Mouse (Mus musculus) MEL (cell line): ENCODE results near the gene Olfr1185-ps1. TPM values are rescaled to one million over a fixed set of nuclear protein-coding genes. Genes with fewer than 3 reads are reported as not detected.
"Not testable (repeated sequence)": the region's sequence is repeated elsewhere in the genome, so short reads cannot be mapped to it uniquely, and the experiment has no call there.

Source experiments
- DNase-seq: peaks from one replicate; pipeline ENCODE4 v3.0.0; 2011; ENCODE audit warnings: low read depth, low spot score
- H3K27ac ChIP-seq: 2 replicates; pipeline ENCODE4 v1.5.1; 2012; ENCODE audit warnings: low read depth, mild to moderate bottlenecking, control low read depth, low read length, moderate library complexity; ENCODE audit not compliant: control insufficient read depth
- H3K27me3 ChIP-seq, 2 experiments: fragments of 150-350 bp in 1 of 2; sonication (generic) in 1 of 2; 2 replicates each; pipeline ENCODE4 v1.6.1; 2012; ENCODE audit warnings: low read length in 2 of 2, mild to moderate bottlenecking in 2 of 2, improper control_type of control experiment in 1 of 2, moderate library complexity in 1 of 2; ENCODE audit not compliant: insufficient read depth in 2 of 2, control insufficient read depth in 1 of 2
- H3K36me3 ChIP-seq, 2 experiments: 2 replicates each; pipeline ENCODE4 v1.6.1; 2012 to 2014; ENCODE audit warnings: low read length in 2 of 2, improper control_type of control experiment in 1 of 2, inconsistent platforms in 1 of 2, mild to moderate bottlenecking in 1 of 2; ENCODE audit not compliant: insufficient read depth in 2 of 2, control insufficient read depth in 1 of 2
- H3K4me1 ChIP-seq, 2 experiments: fragments of 150-350 bp in 1 of 2; sonication (generic) in 1 of 2; 2 replicates each; pipeline ENCODE4 v1.6.1; 2012; ENCODE audit warnings: low read length in 2 of 2, improper control_type of control experiment in 1 of 2, mild to moderate bottlenecking in 1 of 2; ENCODE audit not compliant: insufficient read depth in 2 of 2, control insufficient read depth in 1 of 2
- H3K4me3 ChIP-seq, 2 experiments: fragments of 150-350 bp in 1 of 2; sonication (generic) in 1 of 2; 2 replicates each; pipeline ENCODE4 v1.5.1; 2012; ENCODE audit warnings: low read depth in 2 of 2, low read length in 2 of 2, mild to moderate bottlenecking in 2 of 2, moderate library complexity in 2 of 2, control low read depth in 1 of 2, improper control_type of control experiment in 1 of 2; ENCODE audit not compliant: control insufficient read depth in 1 of 2, insufficient read depth in 1 of 2
- H3K79me2 ChIP-seq: 2 replicates; pipeline ENCODE4 v1.6.1; 2012; ENCODE audit warnings: mild to moderate bottlenecking, low read length, moderate library complexity; ENCODE audit not compliant: control insufficient read depth, poor library complexity, insufficient read depth
- H3K9ac ChIP-seq: 2 replicates; pipeline ENCODE4 v1.6.1; 2012; ENCODE audit warnings: low read depth, mild to moderate bottlenecking, control low read depth, low read length, moderate library complexity; ENCODE audit not compliant: control insufficient read depth, poor library complexity, severe bottlenecking
- H3K9me3 ChIP-seq: fragments of 150-350 bp; sonication (generic); replicated peaks from 2 replicates; pipeline ENCODE4 v1.6.1; 2012; ENCODE audit warnings: mild to moderate bottlenecking, low read length, improper control_type of control experiment, moderate library complexity; ENCODE audit not compliant: insufficient read depth
- CHD1 ChIP-seq: IDR thresholded peaks from 2 replicates; pipeline ENCODE4 v1.6.1; 2012; ENCODE audit warnings: low read depth, mild to moderate bottlenecking, inconsistent platforms, low read length, improper control_type of control experiment
- ELF1 ChIP-seq: IDR thresholded peaks from 2 replicates; pipeline ENCODE4 v1.6.1; 2014; ENCODE audit warnings: low read depth, mild to moderate bottlenecking, inconsistent platforms, low read length, improper control_type of control experiment, moderate library complexity
- MAX ChIP-seq: IDR thresholded peaks from 2 replicates; pipeline ENCODE4 v1.6.1; 2011; ENCODE audit warnings: low read length, improper control_type of control experiment
- MXI1 ChIP-seq: IDR thresholded peaks from 2 replicates; pipeline ENCODE4 v1.6.1; 2011; ENCODE audit warnings: mild to moderate bottlenecking, low read depth, low read length, improper control_type of control experiment
- MYC ChIP-seq: IDR thresholded peaks from 2 replicates; pipeline ENCODE4 v1.6.1; 2011; ENCODE audit warnings: low read depth, mild to moderate bottlenecking, low read length, improper control_type of control experiment, moderate library complexity
- POLR2A ChIP-seq, 2 experiments: IDR thresholded peaks; 2 replicates each; pipeline ENCODE4 v1.6.1; 2011 to 2012; ENCODE audit warnings: low read length in 2 of 2, mild to moderate bottlenecking in 2 of 2, control low read depth in 1 of 2, improper control_type of control experiment in 1 of 2, low read depth in 1 of 2, moderate library complexity in 1 of 2; ENCODE audit not compliant: control insufficient read depth in 1 of 2, insufficient read depth in 1 of 2, poor library complexity in 1 of 2
- POLR2AphosphoS2 ChIP-seq: IDR thresholded peaks from 2 replicates; pipeline ENCODE4 v1.6.1; 2011; ENCODE audit warnings: low read length, improper control_type of control experiment
- RAD21 ChIP-seq: IDR thresholded peaks from 2 replicates; pipeline ENCODE4 v1.6.1; 2011; ENCODE audit warnings: mild to moderate bottlenecking, low read depth, low read length, improper control_type of control experiment
- SIN3A ChIP-seq: IDR thresholded peaks from 2 replicates; pipeline ENCODE4 v1.6.1; 2012; ENCODE audit warnings: low read length, improper control_type of control experiment, inconsistent platforms
- SMC3 ChIP-seq: IDR thresholded peaks from 2 replicates; pipeline ENCODE4 v1.6.1; 2011; ENCODE audit warnings: low read depth, low read length, improper control_type of control experiment
- USF2 ChIP-seq, 2 experiments: IDR thresholded peaks; 2 replicates each; pipeline ENCODE4 v1.6.1; 2011 to 2012; ENCODE audit warnings: improper control_type of control experiment in 2 of 2, low read length in 2 of 2, borderline replicate concordance in 1 of 2, inconsistent platforms in 1 of 2, low read depth in 1 of 2, mild to moderate bottlenecking in 1 of 2; ENCODE audit not compliant: insufficient read depth in 1 of 2
- ZNF384 ChIP-seq: IDR thresholded peaks from 2 replicates; pipeline ENCODE4 v1.6.1; 2012; ENCODE audit warnings: low read depth, mild to moderate bottlenecking, inconsistent platforms, low read length, improper control_type of control experiment
- polyA plus RNA-seq, 2 experiments: library from polyadenylated mRNA; stranded (reverse) in 1 of 2; unstranded in 1 of 2; fragments of >175 nt in 1 of 2; fragments of >200 nt in 1 of 2; gene quantifications; 2 replicates each; pipeline versions ENCODE4 v1.2.1 to v1.2.4; 2012; ENCODE audit warnings: low replicate concordance in 2 of 2, low read depth in 1 of 2; ENCODE audit not compliant: insufficient read length in 2 of 2, insufficient read depth in 1 of 2, missing spikeins in 1 of 2
- total RNA-seq: library from RNA; depleted of rRNA; stranded (reverse); fragments of 300-350 nt; gene quantifications from 2 replicates; pipeline ENCODE4 v1.2.3, GENCODE M21; 2012; rRNA removed

The Olfr1185-ps1 gene
- not detected in 2 replicates for total RNA-seq
- not detected for polyA plus RNA-seq

- H3K9me3 ChIP-seq, result no peaks in the 10 kb centered on the region
- no peaks in the 10 kb centered on the region for H3K79me2 ChIP-seq
- no peaks in the 10 kb centered on the region for H3K36me3 ChIP-seq
- no peak for DNase-seq
- no peak within 1 kb of the TSS for H3K27ac ChIP-seq
- H3K4me3 ChIP-seq, result no peak within 1 kb of the TSS
- H3K27me3 ChIP-seq, result no peaks in the 10 kb centered on the region
- H3K4me1 ChIP-seq, result no peaks in the 10 kb centered on the region
- TF ChIP-seq CHD1 (no peak), RAD21 (no peak), SMC3 (no peak), MXI1 (no peak), ELF1 (no peak), ZNF384 (no peak), POLR2A (IDR thresholded peaks at IDR 0.05; ENCODE audit: control insufficient read depth in 1 of 2, insufficient read depth in 1 of 2, low read depth in 1 of 2, low read length in 2 of 2, poor library complexity in 1 of 2) (no peak), POLR2AphosphoS2 (no peak), MYC (no peak), MAX (no peak)
- H3K9ac ChIP-seq, result no peak within 1 kb of the TSS
These were observed at the start of gene Olfr1185-ps1 for GRCm38 (mm10) chr2:88493020-88493419. Gene Olfr1185-ps1, plus strand, starts transcription at chr2:88493320.

- Histone ChIP-seq H3K4me3 (no peak within 1 kb of the TSS), H3K27me3 (no peaks in the 10 kb centered on the region), H3K36me3 (no peaks in the 10 kb centered on the region), H3K79me2 (no peaks in the 10 kb centered on the region), H3K9ac (no peak within 1 kb of the TSS), H3K27ac (no peak within 1 kb of the TSS), H3K9me3 (no peaks in the 10 kb centered on the region), H3K4me1 (no peaks in the 10 kb centered on the region)
- no peak for DNase-seq
- TF ChIP-seq USF2 (IDR thresholded peaks at IDR 0.05; ENCODE audit: borderline replicate concordance in 1 of 2, insufficient read depth in 1 of 2, low read depth in 1 of 2, low read length in 2 of 2), result no peak
- TF ChIP-seq SIN3A, result no peak
These were observed 44.1 kb upstream of the Olfr1185-ps1 start, which contains the start of gene Gm13757 for GRCm38 (mm10) chr2:88449031-88449430. Gene Gm13757, minus strand, starts transcription at chr2:88449131.

DNA sequence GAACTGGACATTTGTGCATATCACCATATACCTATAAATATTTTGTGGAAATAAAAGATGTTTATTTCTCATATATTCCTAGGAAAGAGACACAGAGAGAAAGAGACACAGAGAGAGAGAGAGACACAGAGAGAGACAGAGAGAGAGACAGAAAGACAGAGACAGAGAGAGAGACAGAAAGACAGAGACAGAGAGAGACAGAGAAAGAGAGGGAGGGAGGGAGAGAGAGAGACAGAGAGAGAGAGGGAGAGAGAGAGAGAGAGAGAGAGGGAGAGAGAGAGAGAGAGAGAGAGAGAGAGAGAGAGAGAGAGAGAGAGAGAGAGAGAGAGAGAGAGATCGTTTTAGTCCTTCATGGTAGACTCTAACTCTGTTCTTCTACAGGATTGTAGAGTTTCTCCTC, 38.6 kb upstream of the Olfr1185-ps1 start, which contains the start of gene Olfr1183:
Gene Olfr1183 (plus strand): TSS at position 301 of the 400 bp plus-strand sequence.
- not testable (repeated sequence) for H3K36me3 ChIP-seq, H3K9me3 ChIP-seq, DNase-seq, H3K4me3 ChIP-seq, H3K9ac ChIP-seq, H3K27me3 ChIP-seq, H3K4me1 ChIP-seq, H3K27ac ChIP-seq, H3K79me2 ChIP-seq
